Mouse (Mus musculus) heart, embryonic 13.5 days (tissue): ENCODE results near the gene March10. TPM values are rescaled to one million over a fixed set of nuclear protein-coding genes. Genes with fewer than 3 reads are reported as not detected.

Experiments
- polyA plus RNA-seq: library from polyadenylated mRNA; unstranded; fragments of >200 nt; fragmentation: Nextera tagmentation; extraction: Ambion mirVana; gene quantifications from 2 replicates; pipeline ENCODE4 v1.2.1, GENCODE M21; 2015

March10 gene
- polyA plus RNA-seq, 1 experiment from 2014 or later, result 0.36 TPM

Other genes with a start within 250 kb of the March10 start
- gene Mrc2, start 164.1 kb downstream of the March10 start, polyA plus RNA-seq, result 8.6 and 9.8 TPM in 2 replicates
- gene Tanc2, start 133.3 kb upstream of the March10 start, polyA plus RNA-seq, result 14.5 and 15.4 TPM in 2 replicates